Mouse (Mus musculus) megakaryocyte, embryonic 14.5 days (primary cell): ENCODE measurements at regions not wholly inside any gene's neighbourhood (a gene's known extent, or its start where the extent isn't known, plus 50 kb on each side); places are given as distances from the start of the nearest gene placed in this dataset.

Source experiments
- FLI1 ChIP-seq: IDR thresholded peaks from 2 replicates; pipeline ENCODE4 v1.6.1; 2012; ENCODE audit warnings: low read length, inconsistent platforms, mixed read lengths
- GATA1 ChIP-seq: IDR thresholded peaks from 3 replicates; pipeline ENCODE4 v1.6.1; 2012; ENCODE audit warnings: mixed read lengths, low read length, inconsistent platforms, borderline replicate concordance

DNA sequence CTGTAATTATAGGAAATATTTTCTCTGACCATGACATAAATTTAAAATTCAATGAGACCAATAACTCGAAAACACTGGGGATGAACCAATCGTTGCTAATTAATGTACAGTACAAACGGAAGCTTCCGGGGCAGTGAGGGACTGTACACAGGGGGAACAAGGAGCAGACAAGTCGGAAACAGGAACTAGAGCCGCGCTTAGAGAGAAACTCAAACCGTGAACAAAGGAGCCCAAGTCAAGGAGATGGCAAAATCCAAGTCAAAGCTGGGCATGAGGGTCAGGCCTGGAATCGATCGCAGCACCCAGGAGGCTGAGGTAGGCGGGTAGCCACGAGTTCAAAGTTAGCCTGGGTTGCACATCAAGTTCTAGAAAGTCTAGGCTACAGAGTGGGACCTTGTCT lies 70.2 kb upstream of the Prok2 start:
- no peak for TF ChIP-seq GATA1
- TF ChIP-seq FLI1 = no peak
